Comparison of ENCODE assay signal across 29 mouse cellular contexts in genomic region chr17:65581440-65581839, GRCm38 (mm10). TPM values are rescaled to one million over a fixed set of nuclear protein-coding genes. Genes with fewer than 3 reads are reported as not detected.
"Had no signal": no experiment of that assay in that cellular context is flagged by ENCODE, and none has a peak within 500 bp of the region (broad histone marks: within the 10 kb centered on the region; RNA-seq: fewer than 3 reads in every experiment).

No protein-coding gene starts in this region.

- H3K4me2 ChIP-seq: heart, embryonic 13.5 days; heart, embryonic 15.5 days; hindbrain, embryonic 12.5 days; hindbrain, embryonic 14.5 days; kidney, embryonic 15.5 days; limb, embryonic 12.5 days; liver, embryonic 11.5 days; liver, embryonic 13.5 days; liver, embryonic 15.5 days had no signal

- H3K9me3 ChIP-seq: heart, embryonic 10.5 days; heart, embryonic 13.5 days; heart, embryonic 15.5 days; hindbrain, embryonic 10.5 days; hindbrain, embryonic 12.5 days; kidney, embryonic 15.5 days; limb, embryonic 10.5 days; limb, embryonic 12.5 days; liver, embryonic 13.5 days; liver, embryonic 15.5 days had no signal

- ATAC-seq: hindbrain, embryonic 16.5 days; inflammation-experienced regulatory T-cells, adult 6 months had no signal

- H3K27ac ChIP-seq: heart, embryonic 10.5 days; heart, embryonic 13.5 days; heart, embryonic 15.5 days; hindbrain, embryonic 10.5 days; hindbrain, embryonic 12.5 days; hindbrain, embryonic 14.5 days; kidney, embryonic 15.5 days; kidney, postnatal 0 days; limb, embryonic 10.5 days; limb, embryonic 12.5 days; liver, embryonic 13.5 days; liver, embryonic 15.5 days had no signal

- H3K4me3 ChIP-seq: heart, embryonic 10.5 days; heart, embryonic 13.5 days; heart, embryonic 15.5 days; hindbrain, embryonic 10.5 days; hindbrain, embryonic 12.5 days; kidney, embryonic 15.5 days; limb, embryonic 10.5 days; limb, embryonic 12.5 days; liver, embryonic 13.5 days; liver, embryonic 15.5 days had no signal

- H3K9ac ChIP-seq: heart, embryonic 13.5 days; heart, embryonic 15.5 days; hindbrain, embryonic 12.5 days; hindbrain, embryonic 14.5 days; kidney, embryonic 15.5 days; limb, embryonic 12.5 days; liver, embryonic 13.5 days; liver, embryonic 15.5 days had no signal

- H3K4me1 ChIP-seq: hindbrain, embryonic 10.5 days; hindbrain, embryonic 12.5 days; kidney, embryonic 15.5 days; limb, embryonic 10.5 days; limb, embryonic 12.5 days; liver, embryonic 13.5 days; liver, embryonic 15.5 days had no signal

- DNase-seq: gastrocnemius, postnatal 14 days; gastrocnemius, postnatal 36 days; heart, adult 18-20 months; heart, postnatal 4 days; kidney, adult 11 months; kidney, adult 2 months; kidney, adult 9 months; kidney, postnatal 14 days; kidney, postnatal 36 days; layer of hippocampus, adult 9-11 months; layer of hippocampus, postnatal 36 days; liver; liver, embryonic 13.5 days had no signal

- H3K27me3 ChIP-seq: heart, embryonic 13.5 days; heart, embryonic 15.5 days; hindbrain, embryonic 12.5 days; kidney, embryonic 15.5 days; limb, embryonic 12.5 days; liver, embryonic 13.5 days; liver, embryonic 15.5 days had no signal

RNA-seq across cellular contexts. Expression of gene Tmem232, which starts 40.9 kb away (rescaled TPM):
- total RNA-seq: heart, postnatal 25 days had no signal
- polyA plus RNA-seq: heart, embryonic 10.5 days; heart, embryonic 15.5 days; inflammation-experienced regulatory T-cells, adult 6 months; kidney, adult 2 months; kidney, embryonic 15.5 days; large intestine, adult 2 months; limb, embryonic 12.5 days; liver, embryonic 11.5 days; liver, embryonic 13.5 days; liver, embryonic 15.5 days had no signal
